Mouse (Mus musculus) liver, embryonic 12.5 days (tissue): Measurements from ENCODE around the gene Gtf2i. TPM values are rescaled to one million over a fixed set of nuclear protein-coding genes. Genes with fewer than 3 reads are reported as not detected.
"Not testable (repeated sequence)": the region's sequence is repeated elsewhere in the genome, so short reads cannot be mapped to it uniquely, and the experiment has no call there.

Experiments used
- ATAC-seq: fragments of 200-750 bp; cut with Nextera tagmentation; 2 replicates; pipeline ENCODE4 v1.8.0; 2017; ENCODE audit warnings: moderate number of reproducible peaks, mild to moderate bottlenecking, moderate library complexity
- H3K27ac ChIP-seq: fragments of 300-500 bp; sonication (generic); 2 replicates; pipeline ENCODE4 v1.5.1; 2016; ENCODE audit warnings: mild to moderate bottlenecking
- H3K27me3 ChIP-seq: fragments of 300-500 bp; sonication (generic); replicated peaks from 2 replicates; pipeline ENCODE4 v1.6.1; 2016; ENCODE audit warnings: mild to moderate bottlenecking, moderate library complexity
- H3K36me3 ChIP-seq: fragments of 300-500 bp; sonication (generic); 2 replicates; pipeline ENCODE4 v1.6.1; 2016; ENCODE audit warnings: mild to moderate bottlenecking, moderate library complexity
- H3K4me1 ChIP-seq: fragments of 300-500 bp; sonication (generic); 2 replicates; pipeline ENCODE4 v1.6.1; 2016
- H3K4me2 ChIP-seq: fragments of 300-500 bp; sonication (generic); 2 replicates; pipeline ENCODE4 v1.6.1; 2016; ENCODE audit warnings: mild to moderate bottlenecking, moderate library complexity
- H3K4me3 ChIP-seq: fragments of 300-500 bp; sonication (generic); 2 replicates; pipeline ENCODE4 v1.5.1; 2016; ENCODE audit warnings: mild to moderate bottlenecking, moderate library complexity
- H3K9ac ChIP-seq: fragments of 300-500 bp; sonication (generic); 2 replicates; pipeline ENCODE4 v1.6.1; 2016; ENCODE audit warnings: mild to moderate bottlenecking, moderate library complexity
- H3K9me3 ChIP-seq: fragments of 300-500 bp; sonication (generic); replicated peaks from 2 replicates; pipeline ENCODE4 v1.6.1; 2016; ENCODE audit warnings: mild to moderate bottlenecking, moderate library complexity
- WGBS: fragments of 180-500 bp; shearing (Covaris S2); methylation state at CpG from one replicate; pipeline ENCODE4 v1.1.7; 2016; ENCODE audit not compliant: insufficient replicate concordance; 5-methylcytosine and 5-hydroxymethylcytosine counted together
- polyA plus RNA-seq: library from polyadenylated mRNA; unstranded; fragments of >200 nt; fragmentation: Nextera tagmentation; extraction: Ambion mirVana; gene quantifications from 2 replicates; pipeline ENCODE4 v1.2.1, GENCODE M21; 2016

The Gtf2i gene
- polyA plus RNA-seq, result 65.4 and 65.6 TPM in 2 replicates

DNA sequence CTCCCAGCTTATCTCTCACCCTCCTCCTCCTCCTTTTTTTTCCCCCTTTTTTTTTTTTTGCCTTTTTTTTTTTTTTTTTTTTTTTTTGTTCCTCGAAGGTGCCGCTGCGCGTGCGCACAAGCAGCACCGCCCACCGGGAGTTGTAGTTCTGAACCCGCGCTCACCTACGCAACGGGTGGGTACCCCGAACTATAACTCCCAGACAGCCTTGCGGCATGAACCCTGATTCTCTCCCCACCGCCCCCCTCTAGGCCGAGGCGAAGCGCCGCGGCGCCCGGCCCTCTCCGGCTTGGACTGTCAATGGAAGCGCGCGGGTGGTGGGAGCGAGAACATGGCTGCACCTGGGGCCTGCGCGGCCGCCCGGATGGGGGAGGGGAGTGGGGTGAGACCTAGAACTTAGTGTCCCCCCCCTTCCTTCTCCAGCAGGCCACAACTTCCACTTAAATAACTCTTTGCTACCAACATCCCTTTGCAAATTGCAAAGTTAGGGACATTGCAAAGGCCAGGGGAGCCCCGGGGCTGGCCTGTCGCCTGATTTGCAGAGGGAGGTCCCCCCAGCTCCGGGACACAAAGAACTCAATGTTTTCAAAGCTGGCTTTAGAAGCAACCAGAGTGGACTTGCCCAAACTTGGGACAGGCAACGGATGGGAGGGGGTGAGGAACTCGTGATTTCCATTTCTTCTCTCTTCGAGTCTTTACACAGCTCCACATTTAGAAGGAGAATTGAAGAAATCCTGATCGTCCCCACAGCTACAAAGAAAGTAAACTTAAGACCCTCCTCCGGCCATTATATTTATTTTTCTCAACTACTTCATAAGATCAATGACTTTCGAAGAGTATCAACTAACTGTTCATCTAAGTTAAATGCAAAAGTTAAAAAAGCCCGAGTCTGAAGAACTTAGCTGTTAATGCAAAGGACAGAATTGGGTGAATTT is at the start of gene Gtf2i:
Gene Gtf2i (minus strand): TSS at position 73 of the 935 bp plus-strand sequence.
- H3K4me2 ChIP-seq, result peak within 1 kb of the TSS; percentile 98
- H3K36me3 ChIP-seq, result peaks cover 20% of the 10 kb centered on the region
- peak within 1 kb of the TSS; percentile 96 for H3K27ac ChIP-seq
- WGBS, result 2% methylated on average over 40 of the region's 40 CpGs
- no peaks in the 10 kb centered on the region for H3K9me3 ChIP-seq
- H3K9ac ChIP-seq, result peak within 1 kb of the TSS; percentile 97
- peak; percentile 88 for ATAC-seq
- H3K27me3 ChIP-seq, result no peaks in the 10 kb centered on the region
- H3K4me3 ChIP-seq, result peak within 1 kb of the TSS; percentile 91
- H3K4me1 ChIP-seq, result peaks cover 39% of the 10 kb centered on the region

DNA sequence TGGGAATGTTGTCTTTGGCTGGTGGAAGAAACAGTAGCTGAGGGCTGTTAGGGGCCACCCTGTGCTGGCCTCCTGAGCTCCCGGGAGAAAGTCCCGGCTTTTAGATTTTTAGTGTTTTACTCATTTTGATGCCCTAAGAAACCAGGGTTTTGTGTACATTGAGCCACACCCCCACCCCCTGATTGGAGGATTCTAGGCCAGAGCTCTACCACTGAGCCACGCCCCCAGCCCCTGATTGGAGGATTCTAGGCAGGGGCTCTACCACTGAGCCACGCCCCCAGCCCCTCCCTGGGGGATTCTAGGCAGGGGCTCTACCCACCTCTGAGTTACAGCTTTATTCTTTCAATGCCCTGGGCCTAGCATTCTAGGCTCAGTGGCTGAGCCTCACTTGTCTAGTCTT is 44.5 kb upstream of the Gtf2i start:
- Histone ChIP-seq H3K4me3 (no peak overlapping the region), H3K4me2 (no peak overlapping the region), H3K36me3 (peaks cover 45% of the 10 kb centered on the region), H3K4me1 (no peaks in the 10 kb centered on the region), H3K9me3 (no peaks in the 10 kb centered on the region), H3K9ac (no peak overlapping the region), H3K27me3 (no peaks in the 10 kb centered on the region), H3K27ac (no peak overlapping the region)
- 89% methylated on average over 3 of the region's 4 CpGs for WGBS
- ATAC-seq, result no peak

DNA sequence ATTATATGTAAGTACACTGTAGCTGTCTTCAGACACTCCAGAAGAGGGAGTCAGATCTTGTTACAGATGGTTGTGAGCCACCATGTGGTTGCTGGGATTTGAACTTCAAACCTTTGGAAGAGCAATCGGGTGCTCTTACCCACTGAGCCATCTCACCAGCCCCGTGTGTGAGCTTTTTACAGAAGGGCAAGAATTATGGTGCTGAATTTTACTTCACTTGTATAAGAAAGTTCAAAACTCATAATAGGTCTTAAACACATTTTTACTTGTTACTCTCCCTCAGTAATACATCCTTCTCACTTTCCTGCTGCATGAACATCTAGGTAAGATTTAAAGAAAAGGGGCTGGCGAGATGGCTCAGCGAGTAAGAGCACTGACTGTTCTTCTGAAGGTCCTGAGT is 40.8 kb upstream of the Gtf2i start:
- whole genome bisulfite sequencing, result 82% methylated on average over 4 of the region's 4 CpGs
- ATAC-seq, H3K4me2 ChIP-seq, H3K9ac ChIP-seq, H3K27ac ChIP-seq, H3K4me3 ChIP-seq, H3K27me3 ChIP-seq, H3K9me3 ChIP-seq: not testable (repeated sequence)
- Histone ChIP-seq H3K36me3 (peaks cover 24% of the 10 kb centered on the region), H3K4me1 (peaks cover 11% of the 10 kb centered on the region)

DNA sequence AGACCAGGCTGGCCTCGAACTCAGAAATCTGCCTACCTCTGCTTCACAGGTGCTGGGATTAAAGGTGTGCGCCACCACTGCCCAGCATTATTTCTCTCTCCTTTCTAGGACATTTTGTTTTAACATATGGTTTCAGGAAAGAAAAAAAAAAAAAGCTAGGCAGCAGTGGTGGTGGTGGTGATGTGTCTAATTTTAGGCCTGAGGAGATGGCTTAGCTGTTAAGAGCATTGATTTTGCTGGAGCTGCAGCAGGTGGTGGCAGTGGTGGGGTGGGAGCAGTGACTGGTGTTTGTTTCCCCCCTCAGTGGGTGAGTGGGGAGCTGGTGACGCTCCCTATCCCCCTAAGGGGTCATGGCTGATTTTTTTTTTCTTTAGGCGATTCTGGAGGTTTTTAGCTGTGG is 38.6 kb upstream of the Gtf2i start:
- H3K4me3 ChIP-seq, result no peak overlapping the region
- H3K27ac ChIP-seq, result no peak overlapping the region
- peaks cover 18% of the 10 kb centered on the region for H3K4me1 ChIP-seq
- 0 out of 2 replicates have a peak, but pooled peaks cover 4% of the 10 kb centered on the region for H3K27me3 ChIP-seq
- H3K9ac ChIP-seq, result no peak overlapping the region
- WGBS, result 60% methylated on average over 4 of the region's 4 CpGs
- ATAC-seq, result no peak
- H3K4me2 ChIP-seq, result no peak overlapping the region
- no peaks in the 10 kb centered on the region for H3K9me3 ChIP-seq
- H3K36me3 ChIP-seq, result peaks cover 5% of the 10 kb centered on the region; the same call in 1 of the 2 replicates

DNA sequence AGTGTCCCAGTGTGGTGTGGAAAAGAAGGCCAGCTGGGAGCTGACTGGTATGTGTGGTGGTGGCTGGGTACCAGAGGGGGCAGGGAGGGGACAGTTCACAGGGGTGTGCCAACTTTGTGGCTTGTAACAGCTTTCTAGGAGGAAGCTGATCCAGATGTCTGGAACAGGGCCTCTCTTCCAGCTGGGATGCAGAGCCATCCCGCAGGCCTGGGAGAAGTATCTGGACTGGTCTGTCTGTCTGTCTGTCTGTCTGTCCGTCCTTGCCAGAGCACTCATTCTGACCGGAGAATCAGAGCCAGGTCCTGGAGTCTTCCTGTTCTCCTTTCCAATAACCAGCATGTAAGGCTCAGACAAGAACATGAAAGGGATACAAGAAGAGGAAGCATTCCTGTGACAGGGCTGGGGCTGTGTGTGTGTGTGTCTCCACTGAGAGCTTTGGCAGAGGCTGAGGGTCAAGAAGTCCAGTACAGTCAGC is 38.0 kb upstream of the Gtf2i start:
- 0 out of 2 replicates have a peak, but pooled peaks cover 4% of the 10 kb centered on the region for H3K27me3 ChIP-seq
- no peak overlapping the region for H3K9ac ChIP-seq
- H3K9me3 ChIP-seq, result no peaks in the 10 kb centered on the region
- no peak overlapping the region for H3K4me3 ChIP-seq
- H3K4me2 ChIP-seq, result no peak overlapping the region
- peaks cover 5% of the 10 kb centered on the region; the same call in 1 of the 2 replicates for H3K36me3 ChIP-seq
- no peak for ATAC-seq
- 46% methylated on average over 3 of the region's 3 CpGs for WGBS
- peaks cover 18% of the 10 kb centered on the region for H3K4me1 ChIP-seq
- no peak overlapping the region for H3K27ac ChIP-seq

DNA sequence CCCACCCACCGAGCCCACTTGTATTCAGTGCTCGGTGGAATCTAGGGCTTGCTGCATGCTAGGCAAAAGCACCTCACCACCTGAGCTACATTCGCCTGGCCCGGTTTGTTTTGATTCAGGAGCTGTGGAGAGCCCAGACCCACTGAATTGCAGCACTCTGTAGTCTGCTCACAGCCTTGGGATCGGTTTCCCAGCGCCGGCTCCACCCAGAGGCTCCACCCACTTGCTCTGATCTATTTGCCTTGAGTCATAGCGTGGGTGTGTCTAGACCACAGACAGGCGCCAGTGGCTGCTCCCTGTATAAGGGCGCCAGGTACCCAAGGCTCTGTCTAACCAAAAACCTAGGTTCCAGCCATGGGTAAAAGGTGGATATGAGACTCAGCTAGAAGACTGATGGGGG is 36.1 kb upstream of the Gtf2i start:
- WGBS, result 9% methylated on average over 10 of the region's 10 CpGs

DNA sequence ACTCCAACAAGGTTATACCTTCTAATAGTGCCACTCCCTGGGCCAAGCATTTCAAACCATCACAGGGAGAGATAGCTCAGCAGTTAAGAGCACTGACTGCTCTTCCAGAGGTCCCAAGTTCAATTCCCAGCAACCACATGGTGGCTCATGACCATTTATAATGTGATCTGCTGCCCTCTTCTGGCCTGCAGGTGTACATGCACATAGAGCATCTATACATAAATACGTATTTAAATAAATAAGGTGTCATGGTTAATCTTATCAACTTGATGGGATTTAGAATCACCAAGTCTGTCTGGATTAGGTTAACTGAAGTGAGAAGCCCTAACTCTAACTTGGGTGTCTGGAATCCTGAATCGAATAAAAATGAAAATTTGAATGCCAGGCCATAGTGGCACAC is 32.5 kb upstream of the Gtf2i start:
- 66% methylated on average over 2 of the region's 2 CpGs for WGBS
- no peak for ATAC-seq

More for the DNA sequence above, 36.1 kb upstream of the Gtf2i start:
- Histone ChIP-seq H3K9ac (peak overlapping the region; percentile 31), H3K4me3 (0 out of 2 replicates have a peak overlapping the region, but pooled peaks have one; percentile 11), H3K36me3 (no peaks in the 10 kb centered on the region), H3K27me3 (0 out of 2 replicates have a peak, but pooled peaks cover 4% of the 10 kb centered on the region), H3K9me3 (no peaks in the 10 kb centered on the region), H3K27ac (no peak overlapping the region), H3K4me2 (peak overlapping the region; percentile 47), H3K4me1 (peaks cover 18% of the 10 kb centered on the region)
- peak; percentile 93 for ATAC-seq

DNA sequence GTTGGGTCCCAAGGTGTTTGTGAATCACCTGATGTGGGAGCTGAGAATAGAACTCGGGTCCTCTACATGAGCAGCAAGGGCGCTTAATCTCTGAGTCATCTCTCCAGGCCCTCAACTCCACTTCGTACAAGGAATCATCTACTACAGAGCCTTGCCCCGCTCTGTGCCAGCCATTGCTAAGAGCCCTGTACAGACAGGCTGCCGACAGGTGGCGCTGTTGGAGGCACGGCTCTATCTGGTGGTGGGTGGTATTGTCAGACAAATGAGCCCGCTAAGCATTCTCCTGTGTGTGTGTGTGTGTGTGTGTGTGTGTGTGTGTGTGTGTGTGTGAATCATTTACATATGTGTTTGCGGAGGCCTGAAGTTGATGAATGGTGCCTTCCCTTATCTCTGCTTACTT is 30.9 kb upstream of the Gtf2i start:
- no peak overlapping the region for H3K9ac ChIP-seq
- WGBS, result 81% methylated on average over 9 of the region's 9 CpGs
- peaks cover 14% of the 10 kb centered on the region for H3K4me1 ChIP-seq
- no peaks in the 10 kb centered on the region for H3K36me3 ChIP-seq
- H3K4me3 ChIP-seq, result no peak overlapping the region
- no peak for ATAC-seq
- H3K27me3 ChIP-seq, result 0 out of 2 replicates have a peak, but pooled peaks cover 4% of the 10 kb centered on the region
- no peak overlapping the region for H3K4me2 ChIP-seq
- H3K9me3 ChIP-seq, result no peaks in the 10 kb centered on the region
- H3K27ac ChIP-seq, result no peak overlapping the region

More for the DNA sequence above, 32.5 kb upstream of the Gtf2i start:
- Histone ChIP-seq H3K4me3 (no peak overlapping the region), H3K27ac (no peak overlapping the region), H3K36me3 (no peaks in the 10 kb centered on the region), H3K4me2 (no peak overlapping the region), H3K9me3 (no peaks in the 10 kb centered on the region), H3K27me3 (0 out of 2 replicates have a peak, but pooled peaks cover 4% of the 10 kb centered on the region), H3K4me1 (peaks cover 24% of the 10 kb centered on the region), H3K9ac (no peak overlapping the region)

DNA sequence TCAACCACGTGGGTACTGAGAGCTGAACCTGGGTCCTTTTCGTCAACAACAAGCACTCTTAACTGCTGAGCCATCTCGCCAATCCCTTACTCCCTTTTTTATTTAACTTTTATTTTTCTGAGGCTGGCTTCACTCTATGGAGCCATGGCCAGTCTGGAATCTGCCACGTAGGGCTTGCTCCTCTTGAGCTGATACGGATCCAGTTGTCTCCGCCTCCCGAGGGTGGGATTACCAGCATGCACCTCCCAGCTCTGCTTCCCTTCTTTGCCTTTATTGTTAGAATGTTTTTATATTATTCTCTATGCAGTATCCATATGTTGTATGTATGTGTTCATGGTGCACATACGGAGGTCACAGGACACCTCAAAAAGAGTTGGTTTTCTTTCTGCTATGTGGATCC is 29.5 kb upstream of the Gtf2i start:
- Histone ChIP-seq H3K27me3 (no peaks in the 10 kb centered on the region), H3K9ac (no peak overlapping the region), H3K4me2 (no peak overlapping the region), H3K9me3 (no peaks in the 10 kb centered on the region), H3K27ac (no peak overlapping the region), H3K4me1 (peaks cover 9% of the 10 kb centered on the region; the same call in 1 of the 2 replicates), H3K36me3 (no peaks in the 10 kb centered on the region), H3K4me3 (no peak overlapping the region)
- WGBS, result 71% methylated on average over 8 of the region's 8 CpGs
- ATAC-seq, result no peak

DNA sequence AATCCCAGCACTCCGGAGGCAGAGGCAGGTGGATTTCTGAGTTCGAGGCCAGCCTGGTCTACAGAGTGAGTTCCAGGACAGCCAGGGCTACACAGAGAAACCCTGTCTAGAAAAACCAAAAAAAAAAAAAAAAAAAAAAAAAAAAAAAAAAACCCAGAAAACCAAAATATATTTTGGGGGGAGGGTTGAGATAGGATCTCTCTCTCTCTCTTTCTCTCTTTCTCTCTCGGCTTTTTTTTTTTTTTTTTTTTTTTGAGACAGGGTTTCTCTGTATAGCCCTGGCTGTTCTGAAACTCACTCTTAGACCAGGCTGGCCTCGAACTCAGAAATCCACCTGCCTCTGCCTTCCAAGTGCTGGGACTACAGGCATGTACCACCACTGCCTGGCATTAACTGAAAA is 29.0 kb upstream of the Gtf2i start:
- not testable (repeated sequence) for H3K4me2 ChIP-seq, H3K9ac ChIP-seq, ATAC-seq, H3K9me3 ChIP-seq, H3K4me1 ChIP-seq, H3K4me3 ChIP-seq, H3K36me3 ChIP-seq, H3K27ac ChIP-seq, H3K27me3 ChIP-seq
- whole genome bisulfite sequencing, result 56% methylated on average over 4 of the region's 4 CpGs

DNA sequence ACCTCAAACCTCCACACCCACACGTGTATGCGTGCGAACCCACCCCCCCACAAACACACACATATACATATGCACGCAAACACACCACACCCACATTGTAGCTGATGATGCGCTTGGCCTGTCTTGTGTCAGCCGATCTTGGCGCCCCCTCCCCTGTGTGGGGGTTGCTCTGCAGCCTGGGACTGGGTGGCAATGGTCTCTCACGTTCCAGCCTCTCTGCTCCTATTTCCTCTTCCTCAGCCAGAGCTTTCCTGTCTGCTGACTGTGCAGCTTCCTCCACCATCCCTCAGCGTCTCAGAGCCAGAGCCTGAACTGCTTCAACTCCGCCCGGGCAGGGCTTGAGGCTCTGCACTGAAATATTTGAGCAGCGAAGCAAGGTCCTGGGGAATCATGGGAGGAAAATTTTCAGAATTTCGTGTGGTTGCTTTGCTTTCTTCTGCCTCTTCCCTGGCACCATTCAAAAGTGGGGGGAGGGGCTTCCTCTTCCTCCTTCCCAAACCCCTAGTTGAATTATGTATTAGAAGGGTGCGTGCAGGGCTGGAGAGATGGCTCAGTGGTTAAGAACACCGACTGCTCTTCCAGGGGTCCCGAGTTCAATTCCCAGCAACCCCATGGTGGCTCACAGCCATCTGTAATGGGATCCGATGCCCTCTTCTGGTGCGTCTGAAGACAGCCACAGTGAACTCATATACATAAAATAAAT is 28.1 kb upstream of the Gtf2i start:
- Histone ChIP-seq H3K4me2 (0 out of 2 replicates have a peak overlapping the region, but pooled peaks have one; percentile 3), H3K4me1 (peaks cover 9% of the 10 kb centered on the region; the same call in 1 of the 2 replicates), H3K9me3 (no peaks in the 10 kb centered on the region), H3K36me3 (no peaks in the 10 kb centered on the region), H3K27ac (no peak overlapping the region), H3K9ac (no peak overlapping the region), H3K4me3 (no peak overlapping the region), H3K27me3 (no peaks in the 10 kb centered on the region)
- WGBS, result 46% methylated on average over 18 of the region's 18 CpGs
- ATAC-seq, result peak; percentile 43; the same call in 1 of the 2 replicates
